Mouse (Mus musculus) adrenal gland, postnatal 36 days (tissue): ENCODE results near the gene Zfp385c. TPM values are rescaled to one million over a fixed set of nuclear protein-coding genes. Genes with fewer than 3 reads are reported as not detected.

ENCODE experiments used
- DNase-seq, 2 experiments: peaks; one replicate each; pipeline ENCODE4 v3.0.0; 2021; ENCODE audit warnings: mixed read lengths in 1 of 2
- total RNA-seq, 2 experiments: library from RNA; stranded (reverse); gene quantifications; 2 replicates each; pipeline ENCODE4 v1.2.3; 2021

Gene Zfp385c
- total RNA-seq, 2 experiments from 2014 or later = 0.13 to 0.43 TPM

DNA sequence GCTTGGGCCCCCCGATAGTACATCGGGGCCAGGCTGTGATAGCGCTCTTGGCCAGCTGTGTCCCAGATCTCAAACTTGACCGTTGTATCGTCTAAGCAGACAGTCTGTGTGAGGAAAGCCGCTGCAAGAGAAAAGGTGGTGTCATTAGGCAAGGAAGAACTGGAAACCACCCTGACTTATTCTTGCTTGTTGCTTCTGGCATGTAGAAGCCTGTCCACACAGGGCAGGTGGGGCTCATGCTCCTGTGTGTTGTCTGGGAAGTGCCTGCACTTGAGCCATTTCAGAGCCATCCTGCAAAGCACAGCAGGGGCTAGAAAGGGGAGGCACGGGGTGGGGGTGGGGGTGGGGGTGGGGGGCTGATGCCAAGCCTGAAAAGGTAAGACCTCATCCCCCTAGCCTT, 26.2 kb upstream of the Zfp385c start:
- DNase-seq = no peak

- no peak for DNase-seq
Observed at GRCm38 (mm10) chr11:100716649-100717048, 24.4 kb upstream of the Zfp385c start.

DNA sequence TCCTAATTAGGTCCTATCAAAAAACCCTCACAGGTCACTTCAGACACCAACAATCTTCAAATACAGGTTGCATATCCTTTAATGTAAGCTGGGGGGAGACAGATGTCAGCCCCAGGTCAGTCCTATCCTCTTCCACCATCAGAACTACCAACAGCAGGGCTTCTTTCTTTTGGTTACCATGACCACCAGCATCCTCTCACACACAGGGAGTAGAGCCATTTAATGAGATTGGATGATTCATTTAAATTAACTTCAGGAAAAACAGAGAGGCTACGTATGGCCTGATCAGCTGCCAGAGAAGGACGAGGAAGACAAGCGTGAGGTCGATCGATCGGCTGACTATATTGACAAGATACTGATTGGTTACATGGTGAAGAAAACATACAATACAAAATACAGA, 22.7 kb upstream of the Zfp385c start:
- no peak for DNase-seq

GRCm38 (mm10) chr11:100714534-100714915, 22.3 kb upstream of the Zfp385c start:
- peak; percentile 84 to 90 for DNase-seq

- peak; percentile 84 to 92 for DNase-seq
Observed at GRCm38 (mm10) chr11:100713735-100714533, 21.7 kb upstream of the Zfp385c start, which contains the start of gene Hspb9. Hspb9 (plus strand) TSS chr11:100713850.

GRCm38 (mm10) chr11:100713174-100713573, 20.9 kb upstream of the Zfp385c start:
- no peak for DNase-seq

DNA sequence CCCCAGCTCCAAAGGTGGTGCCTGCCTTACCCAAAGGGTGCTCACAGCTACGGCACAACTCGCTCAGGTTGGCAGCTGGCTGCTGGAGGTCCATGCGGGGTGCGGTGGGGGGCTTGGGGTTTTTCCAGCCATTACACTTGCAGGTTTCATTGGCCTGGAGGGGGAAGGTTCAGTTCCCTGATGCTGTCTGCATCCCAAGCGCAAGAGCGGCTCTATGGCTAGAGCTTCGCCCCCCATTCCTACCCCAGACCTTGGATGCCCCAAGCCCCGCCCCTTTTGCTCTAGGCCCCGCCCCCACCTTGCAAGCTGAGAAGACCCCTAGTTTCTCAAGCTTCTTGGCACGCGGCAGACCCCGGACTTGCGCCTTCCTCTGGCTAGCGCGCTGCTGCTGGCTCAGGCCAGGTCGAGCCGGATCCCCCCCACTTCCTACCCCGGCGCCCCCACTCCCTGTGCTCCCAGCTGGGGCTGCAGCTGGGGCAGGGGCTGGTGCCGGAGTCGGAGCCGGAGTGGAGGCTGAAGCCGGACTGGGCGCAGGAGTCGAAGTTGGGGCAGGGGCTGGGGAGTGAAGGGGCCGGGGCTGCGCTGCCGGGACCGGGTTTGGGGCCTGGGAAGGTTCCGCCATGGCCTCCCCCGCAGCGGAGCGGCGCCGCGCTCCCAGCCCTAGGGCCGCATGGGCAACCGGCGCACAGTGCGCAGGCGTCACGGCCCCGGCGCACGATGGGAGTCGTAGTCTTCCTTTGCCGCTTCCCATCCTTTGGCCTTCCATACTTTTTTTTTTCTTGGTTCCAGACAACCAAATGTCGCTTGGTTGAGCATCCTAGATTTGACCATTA, 19.7 kb upstream of the Zfp385c start, which contains the start of gene Kat2a:
Gene Kat2a (minus strand): TSS at position 683 of the 833 bp plus-strand sequence.
- DNase-seq = peak; percentile 91 to 95

DNA sequence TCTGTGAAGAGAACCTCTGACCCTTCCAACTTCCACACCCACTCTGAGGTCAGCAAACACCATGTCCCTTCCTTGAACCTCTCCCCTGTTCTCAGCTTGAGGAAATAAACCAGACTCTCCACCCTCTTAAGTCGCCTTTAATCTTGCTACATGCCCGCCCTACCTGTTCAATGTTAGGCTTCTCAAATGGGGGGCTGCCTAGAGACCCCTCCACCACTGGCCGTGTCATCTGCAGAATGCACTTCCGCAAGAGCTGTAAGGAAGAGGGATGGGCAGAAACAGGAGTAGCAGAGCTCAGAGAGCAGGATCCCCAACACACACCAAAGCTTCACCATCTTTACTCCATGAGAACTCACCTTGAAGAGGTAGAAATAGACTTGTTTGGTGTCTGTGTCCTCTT, 18.7 kb upstream of the Zfp385c start:
- DNase-seq = no peak

DNA sequence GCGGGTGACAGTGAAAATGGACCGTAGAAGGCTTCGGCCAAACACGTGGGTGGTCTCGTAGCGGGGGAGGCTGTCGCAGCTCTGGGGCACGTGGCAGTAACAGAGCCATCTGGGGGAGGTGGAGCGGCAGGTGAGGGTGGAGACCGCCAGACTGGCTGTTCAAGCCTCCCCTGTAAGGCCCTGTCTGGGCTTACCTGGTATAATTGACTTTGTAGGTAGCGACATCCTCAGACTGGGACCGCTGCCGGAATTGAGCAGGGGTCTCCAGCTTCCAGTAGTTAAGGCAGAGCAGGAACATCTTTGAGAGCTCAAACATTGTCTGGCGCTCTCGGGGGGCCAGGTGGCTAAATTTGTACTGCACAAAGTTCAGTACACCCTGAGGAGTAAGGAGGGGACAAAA, 18.3 kb upstream of the Zfp385c start:
- no peak for DNase-seq

DNA sequence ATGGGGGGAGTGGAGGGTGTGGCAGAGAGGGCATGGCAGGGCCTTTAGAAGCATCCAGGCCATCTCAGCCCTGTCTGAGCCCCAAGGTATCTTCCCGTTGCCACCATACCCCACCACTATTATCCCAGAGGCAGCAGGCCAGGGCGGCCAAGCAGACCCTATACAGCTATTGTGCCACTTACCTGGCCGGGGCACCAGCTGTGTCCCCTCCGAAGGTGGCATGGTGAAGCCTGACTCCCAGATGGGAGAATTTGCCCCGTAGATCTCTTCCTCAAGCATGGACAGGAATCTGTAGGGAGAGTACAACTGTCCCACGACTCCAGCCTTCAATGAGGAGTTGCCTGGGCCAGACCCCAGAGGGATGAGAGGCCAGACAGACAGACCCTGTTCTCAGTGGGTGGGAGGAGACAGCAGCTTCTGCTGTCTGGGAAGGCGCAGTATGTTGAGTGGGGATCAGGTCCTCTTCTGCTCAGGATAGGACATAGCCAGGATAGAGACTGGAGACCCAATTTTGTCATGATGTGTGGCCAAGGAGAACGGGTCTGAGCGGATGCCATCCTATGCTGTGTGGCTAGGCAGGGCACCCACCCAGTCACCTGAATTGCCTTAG, 17.1 kb upstream of the Zfp385c start:
- DNase-seq = no peak

- no peak for DNase-seq
Observed at GRCm38 (mm10) chr11:100705095-100705747, 13.0 kb upstream of the Zfp385c start.

DNA sequence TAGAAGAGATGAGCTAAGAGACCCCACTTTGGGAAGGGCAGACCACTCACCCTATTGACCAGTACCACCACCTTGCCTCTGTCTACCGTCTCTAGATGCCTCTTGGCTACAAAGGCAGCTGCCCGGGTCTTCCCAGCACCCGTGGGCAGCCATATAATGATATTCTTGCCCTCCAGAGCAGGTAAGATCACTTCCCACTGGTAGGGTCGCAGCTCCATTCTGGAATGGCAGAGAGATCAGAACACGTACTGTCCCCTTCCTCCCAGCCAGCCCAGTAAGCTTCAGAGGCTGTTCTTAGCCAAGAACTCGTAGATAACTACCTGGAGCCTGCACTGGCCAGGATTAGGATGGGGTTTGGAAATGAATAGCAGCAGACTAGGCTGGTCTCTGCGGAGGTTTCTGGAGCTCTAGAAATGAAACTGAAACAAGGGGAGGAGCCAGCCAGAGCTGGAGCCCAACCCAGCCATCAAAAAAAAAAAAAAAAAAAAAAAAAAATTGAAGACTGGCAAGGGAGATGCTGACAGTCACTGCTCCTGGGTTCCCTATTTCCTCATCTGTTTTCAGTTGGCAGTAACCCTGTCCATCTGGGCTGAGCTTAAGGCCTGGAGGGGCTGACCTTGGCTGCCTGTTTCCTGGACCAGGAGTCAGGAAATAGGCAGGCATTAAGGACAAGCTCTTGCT, 11.7 kb upstream of the Zfp385c start, which contains the start of gene Dhx58:
Gene Dhx58 (minus strand): TSS at position 421 of the 681 bp plus-strand sequence.
- DNase-seq = peak; percentile 58 to 59

GRCm38 (mm10) chr11:100703366-100703765, 11.1 kb upstream of the Zfp385c start:
- DNase-seq = no peak

GRCm38 (mm10) chr11:100702906-100703305, 10.7 kb upstream of the Zfp385c start:
- DNase-seq = no peak

DNA sequence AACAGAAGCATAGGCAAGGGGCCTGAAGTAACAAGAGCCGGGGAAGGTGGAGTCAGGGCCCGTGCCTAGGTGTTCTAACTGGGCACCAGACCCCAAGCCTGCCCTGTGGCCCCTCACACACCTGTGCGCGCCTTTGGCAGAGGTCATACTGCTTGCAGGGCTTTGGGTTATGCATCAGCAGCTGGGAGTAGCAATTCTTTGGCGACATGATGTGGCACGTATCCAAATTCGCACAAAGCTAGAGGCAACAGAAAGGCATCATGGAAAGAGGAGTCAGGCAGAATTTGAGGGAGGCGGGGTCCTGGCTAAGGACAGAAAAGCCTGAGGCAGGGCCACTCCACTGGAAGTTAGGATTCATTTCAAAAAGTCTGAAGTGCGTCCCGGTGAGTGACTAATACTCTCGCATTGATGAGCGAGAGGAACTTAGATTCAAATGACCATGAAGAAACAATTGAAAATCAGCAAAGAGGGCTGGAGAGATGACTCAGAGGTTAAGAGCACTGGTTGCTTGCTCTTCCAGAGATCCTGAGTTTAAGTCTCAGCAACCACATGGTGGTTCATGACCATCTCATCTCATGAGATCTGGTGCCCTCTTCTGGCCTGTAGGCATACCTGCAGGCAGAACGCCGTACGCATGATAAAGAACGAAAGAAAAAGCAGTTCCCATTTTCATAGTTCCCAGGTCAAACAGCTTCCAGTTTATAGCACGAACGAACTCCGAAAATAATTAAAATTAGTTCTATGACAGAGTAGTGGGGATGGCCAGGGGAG, 10.0 kb upstream of the Zfp385c start:
- DNase-seq = peak; percentile 72 to 79

- peak; percentile 87 to 91 for DNase-seq
Observed at GRCm38 (mm10) chr11:100701301-100701700, 9.0 kb upstream of the Zfp385c start.

- no peak for DNase-seq
Observed at GRCm38 (mm10) chr11:100700710-100701109, 8.5 kb upstream of the Zfp385c start.

DNA sequence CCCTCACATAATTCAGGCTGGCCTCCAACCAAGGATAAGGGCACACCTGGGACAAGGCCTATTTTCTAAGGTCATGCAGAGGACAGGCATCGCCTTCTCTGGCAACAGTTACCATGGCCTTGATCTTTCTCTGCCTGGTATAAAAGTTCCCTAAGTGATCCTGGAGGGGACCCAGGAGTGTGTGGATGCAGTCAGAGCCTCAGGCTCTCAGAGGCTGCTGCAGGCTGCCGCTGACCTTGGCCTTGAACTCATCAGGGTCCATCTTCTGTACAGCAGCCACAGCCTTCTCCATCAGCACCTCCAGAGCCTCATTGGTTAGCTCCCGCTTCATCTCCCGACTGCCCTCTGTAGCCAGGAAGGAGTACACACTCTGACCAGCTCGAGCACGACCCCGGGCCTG, 5.7 kb upstream of the Zfp385c start:
- peak; percentile 66 to 71 for DNase-seq

DNA sequence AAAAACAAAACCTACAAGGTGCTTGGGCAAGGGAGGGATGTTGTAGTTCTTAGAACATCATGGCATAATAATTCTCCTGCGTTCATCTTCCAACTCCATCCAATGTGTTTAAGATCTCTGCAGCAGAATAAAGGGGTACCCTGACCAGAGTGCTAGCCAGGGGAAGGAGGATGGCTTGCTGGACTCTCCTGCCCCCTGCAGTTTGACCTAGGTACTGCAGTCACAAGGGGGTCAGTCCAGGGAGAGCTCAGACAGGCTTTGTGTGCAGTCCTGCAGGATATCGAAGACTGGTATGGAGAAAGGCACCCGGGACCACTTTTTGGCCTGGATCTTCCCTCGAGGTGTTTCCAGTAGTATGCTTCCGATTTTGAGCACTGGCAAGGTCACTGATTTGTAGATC, 2.7 kb upstream of the Zfp385c start:
- peak; percentile 84 for DNase-seq

DNA sequence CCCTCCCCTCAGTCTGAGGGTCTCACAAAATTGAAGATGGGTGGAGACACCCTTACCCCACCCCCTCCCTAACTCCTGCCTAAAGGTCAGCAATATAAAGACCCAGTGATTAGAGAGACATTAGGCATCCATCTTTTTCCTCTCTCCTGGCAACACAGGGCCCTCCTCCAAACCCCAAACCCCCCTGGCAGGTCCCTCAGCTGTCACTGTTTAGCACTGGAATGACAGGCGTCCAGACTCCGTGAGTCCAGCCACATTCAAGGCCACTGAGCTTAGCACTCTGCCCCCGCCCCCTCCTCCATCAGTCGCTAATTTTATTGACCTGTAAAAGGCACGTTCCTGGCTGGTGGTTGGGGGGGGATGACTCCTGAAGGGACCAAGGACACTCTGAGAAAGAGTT, 899 bp upstream of the Zfp385c start:
- DNase-seq = no peak

DNA sequence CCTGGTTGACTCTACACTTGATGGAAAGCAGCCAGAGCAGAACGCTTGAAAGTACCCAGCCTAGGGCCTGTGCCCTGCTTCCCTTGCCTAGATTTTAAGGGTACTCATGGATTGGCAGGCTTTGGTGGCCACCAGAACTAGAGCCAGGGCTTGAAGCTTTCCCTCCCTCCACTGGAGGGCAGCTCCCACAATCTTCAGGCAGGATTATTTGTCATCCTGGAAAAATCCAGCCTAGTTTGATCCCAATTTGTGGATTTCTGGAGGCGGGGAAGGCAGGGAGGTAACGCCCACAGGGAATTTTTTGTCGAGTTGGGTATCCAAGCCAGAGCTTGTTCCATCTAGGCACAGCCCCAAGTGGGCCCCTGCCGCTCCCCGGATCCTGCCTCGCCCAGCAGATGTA, 1.9 kb downstream of the Zfp385c start:
- DNase-seq = no peak
